Mouse (Mus musculus): Measurements from ENCODE around the gene Olfr1441. TPM values are rescaled to one million over a fixed set of nuclear protein-coding genes. Genes with fewer than 3 reads are reported as not detected.

Olfr1441 gene
- polyA plus RNA-seq, 1 experiment from 2014 or later = not detected

DNA sequence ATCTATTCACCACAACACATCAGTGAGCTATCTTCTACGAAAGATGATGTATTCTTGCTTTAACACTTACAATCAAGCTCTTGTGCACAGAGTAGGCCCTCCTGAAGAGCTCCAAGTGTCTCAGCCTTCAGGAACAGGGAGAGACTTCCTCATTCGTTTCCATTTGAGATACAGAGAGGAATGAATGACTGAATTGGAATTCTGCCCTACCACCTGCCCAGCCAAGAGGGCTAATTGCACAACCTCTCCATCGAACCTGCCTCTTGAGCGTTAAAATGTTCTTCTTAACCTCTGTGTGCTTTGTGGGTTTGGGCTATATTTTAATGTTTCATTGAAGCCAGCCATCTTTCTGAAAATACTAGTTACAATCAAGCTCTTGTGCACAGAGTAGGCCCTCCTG is 47.4 kb downstream of the Olfr1441 start:
- no peak for ATAC-seq (ENCODE audit: low FRiP score, low read depth)
- 78% methylated on average over 4 of the region's 4 CpGs for WGBS

DNA sequence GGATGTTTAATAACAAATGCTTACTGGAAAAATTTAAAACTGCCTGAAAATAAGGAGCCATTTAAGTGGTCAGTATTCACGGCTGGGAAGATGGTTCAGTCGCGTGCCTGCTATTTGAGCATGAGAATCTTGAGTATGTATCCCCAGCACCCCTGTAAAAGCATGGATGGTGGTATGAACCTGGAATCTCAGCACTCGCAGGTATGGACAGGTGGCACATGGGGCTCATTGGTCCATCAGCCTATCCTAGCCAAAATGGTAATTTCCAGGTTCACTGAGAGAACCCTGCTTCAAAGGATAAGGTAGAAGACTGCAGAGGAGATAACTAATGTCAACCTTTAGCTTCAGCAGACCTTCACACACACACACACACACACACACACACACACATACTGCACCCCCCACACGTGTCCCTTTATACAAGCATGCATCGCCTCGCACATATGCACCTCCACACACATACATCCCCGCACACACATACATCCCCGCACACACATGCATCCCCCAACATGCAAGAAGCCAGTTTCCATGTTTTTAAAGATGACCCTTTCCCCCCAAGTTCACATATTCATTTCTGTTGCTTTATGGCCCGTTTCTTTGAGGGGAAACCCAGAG is 48.4 kb downstream of the Olfr1441 start:
- H3K27me3 ChIP-seq = no peaks in the 10 kb centered on the region
- H3K4me1 ChIP-seq (replicated peaks) = no peaks in the 10 kb centered on the region
- WGBS = 91% methylated on average over 10 of the region's 10 CpGs
- H3K9me3 ChIP-seq = no peaks in the 10 kb centered on the region
- H3K4me3 ChIP-seq = no peak overlapping the region
- H3K27ac ChIP-seq (replicated peaks) = no peak overlapping the region
- H3K4me2 ChIP-seq = no peak overlapping the region
- peaks cover 25% of the 10 kb centered on the region for H3K36me3 ChIP-seq
- ATAC-seq (ENCODE audit: low FRiP score, low read depth) = 0 out of 2 replicates have a peak, but pooled peaks have one; percentile 25
- H3K9ac ChIP-seq = no peak overlapping the region

More for the DNA sequence above, 47.4 kb downstream of the Olfr1441 start:
- Histone ChIP-seq H3K27ac (replicated peaks) (no peak overlapping the region), H3K36me3 (peaks cover 22% of the 10 kb centered on the region), H3K4me3 (no peak overlapping the region), H3K4me1 (replicated peaks) (no peaks in the 10 kb centered on the region), H3K4me2 (no peak overlapping the region), H3K9me3 (no peaks in the 10 kb centered on the region), H3K9ac (no peak overlapping the region), H3K27me3 (no peaks in the 10 kb centered on the region)

- no peaks in the 10 kb centered on the region for H3K4me1 ChIP-seq (replicated peaks)
- no peak overlapping the region for H3K4me2 ChIP-seq
- H3K4me3 ChIP-seq = no peak overlapping the region
- H3K27ac ChIP-seq (replicated peaks) = no peak overlapping the region
- ATAC-seq (ENCODE audit: low FRiP score, low read depth) = peak; percentile 16; the same call in 1 of the 2 replicates
- WGBS = 28% methylated on average over 7 of the region's 7 CpGs
- no peak overlapping the region for H3K9ac ChIP-seq
- no peaks in the 10 kb centered on the region for H3K27me3 ChIP-seq
- peaks cover 29% of the 10 kb centered on the region for H3K36me3 ChIP-seq
- no peaks in the 10 kb centered on the region for H3K9me3 ChIP-seq
Observed at GRCm38 (mm10) chr19:12466204-12466603, 49.0 kb downstream of the Olfr1441 start.

DNA sequence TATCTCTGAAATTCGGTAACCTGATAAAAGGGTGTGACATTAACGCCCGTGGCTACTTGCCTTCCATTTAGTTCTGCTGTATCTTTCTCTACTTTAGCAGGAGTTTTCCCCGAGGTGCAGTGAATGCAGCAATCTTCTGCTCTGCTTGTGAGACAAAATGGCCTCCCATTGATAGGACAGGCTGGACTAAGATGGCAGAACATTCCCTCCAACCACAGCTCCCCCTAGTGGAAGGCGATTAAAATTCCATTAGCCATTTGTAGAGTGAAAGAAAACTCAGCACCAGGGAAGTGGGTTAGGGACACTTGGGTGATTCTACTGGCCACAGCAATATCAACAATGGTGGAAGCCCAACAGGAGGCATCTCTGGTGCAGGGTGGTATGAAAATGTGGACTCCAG is 50.2 kb downstream of the Olfr1441 start:
- ATAC-seq (ENCODE audit: low FRiP score, low read depth) = no peak
- H3K27me3 ChIP-seq = no peaks in the 10 kb centered on the region
- H3K4me2 ChIP-seq = no peak overlapping the region
- no peak overlapping the region for H3K4me3 ChIP-seq
- no peak overlapping the region for H3K9ac ChIP-seq
- no peaks in the 10 kb centered on the region for H3K4me1 ChIP-seq (replicated peaks)
- WGBS = 78% methylated on average over 5 of the region's 5 CpGs
- no peak overlapping the region for H3K27ac ChIP-seq (replicated peaks)
- H3K9me3 ChIP-seq = no peaks in the 10 kb centered on the region
- peaks cover 36% of the 10 kb centered on the region for H3K36me3 ChIP-seq

DNA sequence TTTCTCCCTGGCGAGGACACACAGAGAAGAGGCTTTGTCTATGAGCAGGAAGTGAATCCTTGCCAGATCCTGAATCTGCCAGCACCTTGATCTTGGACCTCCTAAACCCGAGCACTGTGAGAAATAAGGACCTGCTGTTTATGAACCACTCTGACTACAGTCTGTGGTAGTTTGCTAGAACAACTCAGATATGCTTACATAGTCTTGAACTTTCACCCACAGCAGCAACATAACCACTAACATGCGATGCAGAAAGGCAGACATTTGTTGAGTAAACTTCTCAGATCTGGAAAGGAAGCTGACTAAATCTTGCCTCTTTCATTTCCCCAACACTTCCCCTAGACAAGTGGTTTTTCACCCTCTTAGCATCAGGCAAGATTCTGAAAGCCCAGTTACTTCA is 54.6 kb downstream of the Olfr1441 start:
- Histone ChIP-seq H3K27ac (replicated peaks) (no peak overlapping the region), H3K9ac (no peak overlapping the region), H3K4me3 (no peak overlapping the region), H3K36me3 (peaks cover 52% of the 10 kb centered on the region), H3K27me3 (no peaks in the 10 kb centered on the region), H3K4me1 (replicated peaks) (peaks cover 11% of the 10 kb centered on the region), H3K9me3 (no peaks in the 10 kb centered on the region), H3K4me2 (no peak overlapping the region)
- 60% methylated on average over 3 of the region's 3 CpGs for WGBS
- no peak for ATAC-seq (ENCODE audit: low FRiP score, low read depth)

DNA sequence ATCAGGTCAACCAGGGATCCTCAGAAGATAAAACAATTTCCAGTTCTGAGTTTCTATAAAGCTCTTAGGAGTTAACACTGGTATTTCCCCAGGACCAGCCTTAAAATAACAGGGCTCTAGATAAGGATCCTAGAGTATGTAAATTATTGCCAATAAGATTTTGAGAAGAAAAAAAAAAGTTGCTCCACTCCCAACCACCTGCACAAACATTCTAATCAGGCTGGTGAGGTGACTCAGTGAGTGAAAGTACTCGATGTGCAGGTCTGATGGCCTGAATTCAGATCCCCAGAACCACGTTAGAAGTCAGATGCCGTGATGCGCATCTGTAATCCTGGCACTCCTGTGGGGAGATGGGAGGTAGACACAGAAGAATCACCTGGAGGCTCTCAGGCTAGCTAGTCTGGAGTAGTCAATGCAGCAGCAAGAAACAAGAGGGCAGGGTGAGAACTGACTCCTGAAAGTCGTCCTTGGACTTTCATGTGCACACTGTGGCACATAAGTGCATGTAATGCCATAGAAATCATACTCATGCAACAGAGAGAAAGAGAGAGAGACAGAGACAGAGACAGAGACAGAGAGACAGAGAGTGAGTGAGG is 55.2 kb downstream of the Olfr1441 start:
- Histone ChIP-seq H3K27me3 (no peaks in the 10 kb centered on the region), H3K4me3 (no peak overlapping the region), H3K36me3 (peaks cover 58% of the 10 kb centered on the region), H3K27ac (replicated peaks) (no peak overlapping the region), H3K9me3 (no peaks in the 10 kb centered on the region), H3K4me2 (no peak overlapping the region), H3K9ac (no peak overlapping the region), H3K4me1 (replicated peaks) (peaks cover 11% of the 10 kb centered on the region)
- ATAC-seq (ENCODE audit: low FRiP score, low read depth) = no peak
- 88% methylated on average over 5 of the region's 5 CpGs for WGBS

Other genes with a start within 250 kb of the Olfr1441 start
- gene Olfr1555-ps1, start 247.3 kb upstream of the Olfr1441 start, polyA plus RNA-seq (2015; fragmentation: Nextera tagmentation; extraction: Ambion mirVana) = not detected in 2 replicates
- gene Olfr1431, start 216.8 kb upstream of the Olfr1441 start, polyA plus RNA-seq (2015; fragmentation: Nextera tagmentation; extraction: Ambion mirVana) = not detected in 2 replicates
- gene Olfr1432, start 184.8 kb upstream of the Olfr1441 start, polyA plus RNA-seq (2015; fragmentation: Nextera tagmentation; extraction: Ambion mirVana) = not detected in 2 replicates
- gene Olfr262, start 175.8 kb upstream of the Olfr1441 start, polyA plus RNA-seq (2015; fragmentation: Nextera tagmentation; extraction: Ambion mirVana) = not detected in 2 replicates
- not detected in 2 replicates for gene Olfr235, start 156.4 kb upstream of the Olfr1441 start, polyA plus RNA-seq (2015; fragmentation: Nextera tagmentation; extraction: Ambion mirVana)
- gene Olfr1434, start 137.6 kb upstream of the Olfr1441 start, polyA plus RNA-seq (2015; fragmentation: Nextera tagmentation; extraction: Ambion mirVana) = not detected in 2 replicates
- gene Olfr1436, start 118.3 kb upstream of the Olfr1441 start, polyA plus RNA-seq (2015; fragmentation: Nextera tagmentation; extraction: Ambion mirVana) = not detected in 2 replicates
- gene Olfr1437, start 92.3 kb upstream of the Olfr1441 start, polyA plus RNA-seq (2015; fragmentation: Nextera tagmentation; extraction: Ambion mirVana) = not detected in 2 replicates
- gene Olfr1438-ps1, start 81.5 kb upstream of the Olfr1441 start, polyA plus RNA-seq (2015; fragmentation: Nextera tagmentation; extraction: Ambion mirVana) = not detected in 2 replicates
- gene Olfr1440, start 30.2 kb upstream of the Olfr1441 start, polyA plus RNA-seq (2015; fragmentation: Nextera tagmentation; extraction: Ambion mirVana) = not detected in 2 replicates
- gene Pfpl, start 10.5 kb downstream of the Olfr1441 start, polyA plus RNA-seq (2015; fragmentation: Nextera tagmentation; extraction: Ambion mirVana) = not detected in 2 replicates
- 0.61 and 0.88 TPM in 2 replicates for gene Mpeg1, start 43.3 kb downstream of the Olfr1441 start, polyA plus RNA-seq (2015; fragmentation: Nextera tagmentation; extraction: Ambion mirVana)
- 40.0 and 42.2 TPM in 2 replicates for gene Dtx4, start 84.0 kb downstream of the Olfr1441 start, polyA plus RNA-seq (2015; fragmentation: Nextera tagmentation; extraction: Ambion mirVana)
- gene Fam111a, start 128.3 kb downstream of the Olfr1441 start, polyA plus RNA-seq (2015; fragmentation: Nextera tagmentation; extraction: Ambion mirVana) = 6.6 and 7.9 TPM in 2 replicates
- gene Gm4952, start 182.5 kb downstream of the Olfr1441 start, polyA plus RNA-seq (2015; fragmentation: Nextera tagmentation; extraction: Ambion mirVana) = 0.10 and 0.31 TPM in 2 replicates
- not detected in 2 replicates for gene Glyat, start 215.9 kb downstream of the Olfr1441 start, polyA plus RNA-seq (2015; fragmentation: Nextera tagmentation; extraction: Ambion mirVana)

Data from hindbrain, embryonic 15.5 days (tissue).